Mouse (Mus musculus) G1E (cell line): ENCODE results near the gene OR5BS1P. TPM values are rescaled to one million over a fixed set of nuclear protein-coding genes. Genes with fewer than 3 reads are reported as not detected.

Experiments
- ATAC-seq: 2 replicates; pipeline ENCODE4 v1.8.0; 2016; ENCODE audit warnings: mild to moderate bottlenecking; ENCODE audit not compliant: insufficient number of reproducible peaks, poor library complexity, low FRiP score, severe bottlenecking; ENCODE audit errors: extremely low read depth
- DNase-seq: peaks from one replicate; pipeline ENCODE4 v3.0.0; 2012; ENCODE audit warnings: low spot score
- H3K27me3 ChIP-seq: 2 replicates; pipeline ENCODE4 v1.6.1; 2012; ENCODE audit warnings: mild to moderate bottlenecking, low read length, inconsistent platforms; ENCODE audit not compliant: insufficient read depth
- H3K36me3 ChIP-seq: replicated peaks from 2 replicates; pipeline ENCODE3; 2012; ENCODE audit warnings: mild to moderate bottlenecking, inconsistent platforms
- H3K4me1 ChIP-seq: 2 replicates; pipeline ENCODE4 v1.6.1; 2012; ENCODE audit warnings: low read depth, low read length, inconsistent platforms, mixed read lengths; ENCODE audit not compliant: insufficient read depth
- H3K4me3 ChIP-seq: 2 replicates; pipeline ENCODE4 v1.5.1; 2012; ENCODE audit warnings: low read depth, mild to moderate bottlenecking, inconsistent platforms, low read length, moderate library complexity, mixed read lengths
- H3K9me3 ChIP-seq: replicated peaks from 2 replicates; pipeline ENCODE4 v1.6.1; 2012; ENCODE audit warnings: inconsistent platforms
- CTCF ChIP-seq: IDR thresholded peaks from 2 replicates; pipeline ENCODE4 v1.5.1; 2012; ENCODE audit warnings: low read depth, low read length, inconsistent platforms, mixed read lengths
- GATA1 ChIP-seq: IDR thresholded peaks from 2 replicates; pipeline ENCODE4 v1.6.1; 2012; ENCODE audit warnings: borderline replicate concordance, low read length, inconsistent platforms, mixed read lengths
- GATA2 ChIP-seq: IDR thresholded peaks from 2 replicates; pipeline ENCODE4 v1.6.1; 2012; ENCODE audit warnings: low read depth, low read length, inconsistent platforms, borderline replicate concordance
- POLR2AphosphoS5 ChIP-seq: IDR thresholded peaks from 2 replicates; pipeline ENCODE4 v1.6.1; 2012; ENCODE audit warnings: low read depth, low read length, inconsistent platforms; ENCODE audit not compliant: insufficient replicate concordance
- TAL1 ChIP-seq: conservative IDR thresholded peaks from 2 replicates; pipeline ENCODE4 v1.6.1; 2012; ENCODE audit warnings: low read depth, low read length, inconsistent platforms, mixed read lengths
- polyA plus RNA-seq: library from polyadenylated mRNA; stranded (reverse); fragments of >175 nt; gene quantifications from 2 replicates; pipeline ENCODE4 v1.2.3, GENCODE M21; 2012
- total RNA-seq, 2 experiments: library from RNA; stranded (forward) in 1 of 2; stranded (reverse) in 1 of 2; fragments of 200-1000 nt in 1 of 2; fragments of >200 nt in 1 of 2; fragmentation: Nextera tagmentation in 1 of 2; gene quantifications; 2 replicates each; pipeline ENCODE4 v1.2.3; 2014 to 2017

Gene OR5BS1P
- total and polyA plus RNA-seq, 3 experiments: 0.11 TPM; not detected in 2

DNA sequence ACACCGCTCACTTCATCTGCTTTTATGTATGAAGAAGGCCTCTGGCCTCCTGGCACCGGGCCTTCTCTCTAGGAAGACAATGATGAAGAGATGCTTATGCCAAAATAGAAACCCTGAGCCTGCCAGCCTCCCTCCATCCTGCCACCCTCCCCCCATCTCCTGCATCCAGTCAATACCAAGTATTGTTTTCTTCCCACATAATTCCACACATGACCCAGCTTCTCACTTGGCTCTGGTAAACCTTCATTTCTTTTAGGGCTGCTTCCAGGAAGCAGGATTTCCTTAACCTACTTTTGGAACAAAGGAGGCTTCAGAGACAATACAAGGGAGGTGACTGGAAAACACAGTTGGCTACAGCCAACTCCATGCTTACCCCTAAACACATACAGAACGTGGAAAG is 13.0 kb downstream of the OR5BS1P start, which contains the start of gene Lalba:
Gene Lalba (minus strand): TSS at position 21 of the 400 bp plus-strand sequence.
- ATAC-seq: no peak
- TF ChIP-seq GATA2 (no peak), POLR2AphosphoS5 (no peak), TAL1 (no peak), CTCF (no peak), GATA1 (no peak)
- Histone ChIP-seq H3K27me3 (peaks cover 14% of the 10 kb centered on the region; the same call in 1 of the 2 replicates), H3K4me3 (no peak within 1 kb of the TSS), H3K4me1 (no peaks in the 10 kb centered on the region; the same call in 1 of the 2 replicates), H3K36me3 (no peaks in the 10 kb centered on the region), H3K9me3 (no peaks in the 10 kb centered on the region)
- DNase-seq: no peak

DNA sequence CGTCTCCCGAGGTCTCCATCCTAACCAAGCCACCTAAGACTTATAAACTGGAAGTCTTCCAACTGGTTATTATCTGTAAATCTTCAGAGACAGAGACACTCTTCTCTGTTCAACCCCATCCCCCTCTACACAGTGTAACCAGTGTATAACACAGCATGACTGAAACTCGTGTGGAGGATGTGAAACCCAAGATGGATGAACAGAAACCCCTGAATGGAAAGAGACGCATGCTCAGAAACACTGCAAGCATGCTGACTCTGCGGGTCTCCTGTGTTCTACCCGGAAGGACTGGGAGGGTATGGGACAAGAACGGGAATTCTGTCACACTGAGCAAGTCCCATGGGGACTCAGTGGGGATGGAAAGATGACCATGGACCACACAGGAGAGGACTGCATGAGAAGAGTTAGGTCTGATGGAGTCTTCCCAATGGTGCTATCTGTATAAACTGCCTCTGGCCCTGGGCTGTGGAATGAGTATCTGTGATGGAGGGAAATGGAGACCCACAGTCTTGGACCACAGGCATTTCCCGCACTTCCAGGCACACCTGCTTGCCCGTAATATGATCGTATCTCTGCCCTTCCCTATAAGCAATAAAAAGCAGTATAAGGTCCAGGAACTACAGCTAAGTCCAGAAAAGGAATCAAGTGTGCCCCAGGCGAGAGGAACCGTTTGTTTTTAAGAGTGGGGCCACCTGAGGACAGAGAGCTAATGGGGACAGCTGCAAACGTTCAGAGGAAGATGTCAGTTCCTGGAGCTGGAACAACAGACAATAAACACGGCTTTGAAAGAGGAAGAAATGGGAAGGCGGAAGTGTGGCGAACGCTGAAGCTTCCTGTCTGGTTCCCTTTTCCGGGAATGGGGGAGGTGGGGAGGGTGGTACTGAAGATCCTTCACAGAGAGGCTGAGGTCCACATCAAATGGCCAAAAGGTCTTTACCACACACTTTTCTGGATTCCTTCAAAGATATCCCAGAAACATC is 14.5 kb downstream of the OR5BS1P start:
- Histone ChIP-seq H3K9me3 (peaks cover 2% of the 10 kb centered on the region; the same call in 1 of the 2 replicates), H3K36me3 (no peaks in the 10 kb centered on the region), H3K27me3 (peaks cover 14% of the 10 kb centered on the region; the same call in 1 of the 2 replicates), H3K4me1 (peaks cover 2% of the 10 kb centered on the region; the same call in 1 of the 2 replicates), H3K4me3 (no peak overlapping the region)
- DNase-seq (no peak), ATAC-seq (no peak)
- TF ChIP-seq POLR2AphosphoS5: no peak
- no peak for TF ChIP-seq TAL1
- no peak for TF ChIP-seq GATA1
- no peak for TF ChIP-seq GATA2
- no peak for TF ChIP-seq CTCF

DNA sequence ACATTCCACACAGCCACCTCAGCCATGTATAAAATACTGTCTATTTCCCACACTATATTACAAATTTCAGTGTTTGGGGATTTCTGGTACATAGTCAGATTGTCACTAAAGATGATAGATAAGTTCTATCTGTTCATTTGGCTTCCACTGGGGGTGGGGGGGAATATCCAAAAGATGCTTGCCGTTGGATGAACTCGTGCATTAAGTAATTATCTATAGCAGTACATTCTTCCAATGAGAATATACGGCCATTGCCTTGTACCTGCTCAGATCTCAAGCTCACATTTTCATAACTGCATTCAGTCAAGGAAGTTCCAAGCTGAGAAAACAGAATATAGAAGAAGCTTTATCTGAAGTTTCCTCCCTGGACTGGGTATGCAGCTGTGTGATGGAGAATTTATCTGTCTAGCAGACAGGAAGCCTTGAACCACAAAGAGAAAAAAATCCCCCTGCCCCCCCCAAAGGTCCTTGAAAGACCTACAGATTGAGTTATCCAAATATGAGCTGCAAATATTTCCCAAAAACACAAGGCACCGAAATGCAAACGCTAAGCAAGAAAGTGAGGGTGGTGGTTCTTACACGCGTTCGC is 16.8 kb downstream of the OR5BS1P start:
- no peak overlapping the region for H3K4me3 ChIP-seq
- H3K9me3 ChIP-seq: peaks cover 2% of the 10 kb centered on the region; the same call in 1 of the 2 replicates
- ATAC-seq: no peak
- DNase-seq: no peak
- TF ChIP-seq POLR2AphosphoS5 (no peak), CTCF (no peak), GATA2 (no peak), GATA1 (no peak), TAL1 (no peak)
- peaks cover 2% of the 10 kb centered on the region; the same call in 1 of the 2 replicates for H3K4me1 ChIP-seq
- H3K27me3 ChIP-seq: peaks cover 10% of the 10 kb centered on the region; the same call in 1 of the 2 replicates
- no peaks in the 10 kb centered on the region for H3K36me3 ChIP-seq

- Histone ChIP-seq H3K4me3 (no peak overlapping the region), H3K27me3 (peaks cover 3% of the 10 kb centered on the region), H3K9me3 (peaks cover 2% of the 10 kb centered on the region; the same call in 1 of the 2 replicates), H3K36me3 (no peaks in the 10 kb centered on the region), H3K4me1 (peaks cover 2% of the 10 kb centered on the region; the same call in 1 of the 2 replicates)
- no peak for TF ChIP-seq GATA2
- TF ChIP-seq CTCF: no peak
- TF ChIP-seq TAL1: no peak
- ATAC-seq: no peak
- DNase-seq: no peak
Observed at GRCm38 (mm10) chr15:98491332-98491731, 21.6 kb downstream of the OR5BS1P start.

DNA sequence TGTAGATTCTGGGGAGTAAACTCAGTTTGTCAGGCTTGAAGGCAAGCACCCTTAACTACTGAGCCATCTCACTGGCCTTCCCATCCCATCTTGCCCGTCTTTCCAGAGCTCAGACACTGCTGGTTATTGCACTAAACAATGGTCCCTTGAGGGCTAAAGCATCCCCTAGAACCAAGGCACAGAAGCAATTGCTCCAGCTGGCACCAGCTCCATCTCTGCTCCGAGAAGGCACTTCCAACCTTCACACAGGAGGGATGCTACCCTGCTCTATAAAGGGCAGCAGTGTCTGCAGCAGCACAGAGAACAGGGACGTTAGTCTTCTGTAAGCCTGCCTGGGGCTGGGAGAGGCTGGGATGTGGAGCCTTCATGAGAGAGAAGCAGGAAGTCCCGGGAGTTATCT is 22.4 kb downstream of the OR5BS1P start, which contains the start of gene Olfr279:
Gene Olfr279 (plus strand): TSS at position 301 of the 400 bp plus-strand sequence.
- peaks cover 2% of the 10 kb centered on the region; the same call in 1 of the 2 replicates for H3K9me3 ChIP-seq
- ATAC-seq (no peak), DNase-seq (no peak)
- no peak within 1 kb of the TSS for H3K4me3 ChIP-seq
- peaks cover 2% of the 10 kb centered on the region; the same call in 1 of the 2 replicates for H3K4me1 ChIP-seq
- H3K36me3 ChIP-seq: no peaks in the 10 kb centered on the region
- peaks cover 3% of the 10 kb centered on the region for H3K27me3 ChIP-seq
- TF ChIP-seq TAL1 (no peak), CTCF (no peak), GATA1 (no peak), GATA2 (no peak), POLR2AphosphoS5 (no peak)

GRCm38 (mm10) chr15:98497631-98498030 is 27.9 kb downstream of the OR5BS1P start:
- Histone ChIP-seq H3K4me3 (no peak overlapping the region), H3K4me1 (no peaks in the 10 kb centered on the region), H3K36me3 (no peaks in the 10 kb centered on the region), H3K9me3 (no peaks in the 10 kb centered on the region), H3K27me3 (peaks cover 18% of the 10 kb centered on the region)
- TF ChIP-seq GATA2: no peak
- no peak for TF ChIP-seq CTCF
- no peak for TF ChIP-seq TAL1
- no peak for TF ChIP-seq GATA1
- no peak for TF ChIP-seq POLR2AphosphoS5
- DNase-seq (no peak), ATAC-seq (no peak)
